Mouse (Mus musculus) heart, adult 18-20 months (tissue): ENCODE data around the gene Gria3. TPM values are rescaled to one million over a fixed set of nuclear protein-coding genes. Genes with fewer than 3 reads are reported as not detected.

Experiments
- DNase-seq, 2 experiments: peaks; one replicate each; pipeline ENCODE4 v3.0.0; 2021 to 2022; ENCODE audit warnings: mixed read lengths in 1 of 2
- long read RNA-seq, 2 experiments: library from polyadenylated mRNA; stranded (forward); transcript quantifications; one replicate each; pipeline ENCODE4 v2.0.0; 2021
- total RNA-seq, 2 experiments: library from RNA; stranded (reverse); gene quantifications; 2 replicates each; pipeline ENCODE4 v1.2.3; 2021

Gene Gria3
- 1 to 10 TPM; 1.3 to 3.0 TPM for total RNA-seq
- long read RNA-seq, experiment 1: 0 reads
- long read RNA-seq, experiment 2: 0 reads

- peak; percentile 0 to 5 for DNase-seq
These were observed at the start of gene Gria3 for GRCm38 (mm10) chrX:41400058-41400904. Gria3 (plus strand) TSS chrX:41400854.

GRCm38 (mm10) chrX:41387086-41387485 is 13.6 kb upstream of the Gria3 start:
- DNase-seq: no peak

GRCm38 (mm10) chrX:41389079-41389478 is 11.6 kb upstream of the Gria3 start:
- DNase-seq: no peak

GRCm38 (mm10) chrX:41398482-41398881 is 2.2 kb upstream of the Gria3 start:
- DNase-seq: no peak

- peak in 1 of 2 experiments; percentile 1 for DNase-seq
These were observed 532 bp downstream of the Gria3 start for GRCm38 (mm10) chrX:41401186-41401585.

- peak; percentile 2 to 17 for DNase-seq
These were observed 1.1 kb downstream of the Gria3 start for GRCm38 (mm10) chrX:41401590-41402240.

GRCm38 (mm10) chrX:41402656-41403055 is 2.0 kb downstream of the Gria3 start:
- DNase-seq: no peak

GRCm38 (mm10) chrX:41406288-41406687 is 5.6 kb downstream of the Gria3 start:
- DNase-seq: no peak

- peak in 1 of 2 experiments; percentile 10 for DNase-seq
These were observed 9.1 kb downstream of the Gria3 start for GRCm38 (mm10) chrX:41409791-41410190.

- DNase-seq: no peak
These were observed 25.0 kb downstream of the Gria3 start for GRCm38 (mm10) chrX:41425651-41426050.

GRCm38 (mm10) chrX:41428011-41428410 is 27.4 kb downstream of the Gria3 start:
- DNase-seq: no peak

- no peak for DNase-seq
These were observed 34.9 kb downstream of the Gria3 start for GRCm38 (mm10) chrX:41435541-41435940.

- peak; percentile 8 to 10 for DNase-seq
These were observed 38.2 kb downstream of the Gria3 start for GRCm38 (mm10) chrX:41438841-41439240.

GRCm38 (mm10) chrX:41448876-41449275 is 48.2 kb downstream of the Gria3 start:
- no peak for DNase-seq

- no peak for DNase-seq
These were observed 76.8 kb downstream of the Gria3 start for GRCm38 (mm10) chrX:41477486-41477885.

GRCm38 (mm10) chrX:41496528-41496927 is 95.9 kb downstream of the Gria3 start:
- DNase-seq: no peak

GRCm38 (mm10) chrX:41505371-41505770 is 104.7 kb downstream of the Gria3 start:
- DNase-seq: no peak

- no peak for DNase-seq
These were observed 107.3 kb downstream of the Gria3 start for GRCm38 (mm10) chrX:41507959-41508358.

- DNase-seq: no peak
These were observed 114.3 kb downstream of the Gria3 start for GRCm38 (mm10) chrX:41514982-41515381.

- no peak for DNase-seq
These were observed 131.9 kb downstream of the Gria3 start for GRCm38 (mm10) chrX:41532511-41532910.

GRCm38 (mm10) chrX:41535886-41536285 is 135.2 kb downstream of the Gria3 start:
- no peak for DNase-seq

- DNase-seq: no peak
These were observed 161.8 kb downstream of the Gria3 start for GRCm38 (mm10) chrX:41562296-41563060.

- DNase-seq: no peak
These were observed 164.2 kb downstream of the Gria3 start for GRCm38 (mm10) chrX:41564898-41565297.
